Mouse (Mus musculus): ENCODE data around the gene Mettl21e. TPM values are rescaled to one million over a fixed set of nuclear protein-coding genes. Genes with fewer than 3 reads are reported as not detected.

Mettl21e gene
- polyA plus RNA-seq, 1 experiment from 2014 or later: 0.06 TPM

GRCm38 (mm10) chr1:44186396-44186795 lies 32.4 kb downstream of the Mettl21e start:
- no peaks in the 10 kb centered on the region for H3K9me3 ChIP-seq
- H3K4me2 ChIP-seq: no peak overlapping the region
- H3K27me3 ChIP-seq (replicated peaks): no peaks in the 10 kb centered on the region
- no peak overlapping the region for H3K27ac ChIP-seq
- H3K36me3 ChIP-seq: peaks cover 4% of the 10 kb centered on the region; the same call in 1 of the 2 replicates
- H3K9ac ChIP-seq: no peak overlapping the region
- no peak overlapping the region for H3K4me3 ChIP-seq (replicated peaks)
- no peaks in the 10 kb centered on the region for H3K4me1 ChIP-seq
- ATAC-seq (ENCODE audit: insufficient read depth, low FRiP score, low read depth): no peak

GRCm38 (mm10) chr1:44178086-44178485 lies 40.7 kb downstream of the Mettl21e start:
- no peak overlapping the region for H3K9ac ChIP-seq
- no peak overlapping the region for H3K4me3 ChIP-seq (replicated peaks)
- H3K27ac ChIP-seq: no peak overlapping the region
- no peaks in the 10 kb centered on the region for H3K9me3 ChIP-seq
- H3K36me3 ChIP-seq: peaks cover 15% of the 10 kb centered on the region; the same call in 1 of the 2 replicates
- no peaks in the 10 kb centered on the region for H3K27me3 ChIP-seq (replicated peaks)
- H3K4me1 ChIP-seq: no peaks in the 10 kb centered on the region
- 93% methylated on average over 5 of the region's 5 CpGs for WGBS
- no peak overlapping the region for H3K4me2 ChIP-seq
- no peak for ATAC-seq (ENCODE audit: insufficient read depth, low FRiP score, low read depth)

- no peaks in the 10 kb centered on the region for H3K27me3 ChIP-seq (replicated peaks)
- H3K36me3 ChIP-seq: peaks cover 25% of the 10 kb centered on the region; the same call in 1 of the 2 replicates
- H3K27ac ChIP-seq: no peak overlapping the region
- no peak for ATAC-seq (ENCODE audit: insufficient read depth, low FRiP score, low read depth)
- H3K4me3 ChIP-seq (replicated peaks): no peak overlapping the region
- WGBS: 87% methylated on average over 8 of the region's 8 CpGs
- H3K4me2 ChIP-seq: no peak overlapping the region
- H3K9ac ChIP-seq: no peak overlapping the region
- H3K9me3 ChIP-seq: no peaks in the 10 kb centered on the region
- no peaks in the 10 kb centered on the region for H3K4me1 ChIP-seq
Observed at GRCm38 (mm10) chr1:44173903-44174302, 44.9 kb downstream of the Mettl21e start.

- Histone ChIP-seq H3K27me3 (replicated peaks) (no peaks in the 10 kb centered on the region), H3K9me3 (no peaks in the 10 kb centered on the region), H3K9ac (no peak overlapping the region), H3K4me2 (no peak overlapping the region), H3K4me3 (replicated peaks) (no peak overlapping the region), H3K36me3 (peaks cover 27% of the 10 kb centered on the region), H3K4me1 (no peaks in the 10 kb centered on the region), H3K27ac (no peak overlapping the region)
- 95% methylated on average over 4 of the region's 4 CpGs for WGBS
- ATAC-seq (ENCODE audit: insufficient read depth, low FRiP score, low read depth): no peak
Observed at GRCm38 (mm10) chr1:44172656-44173055, 46.1 kb downstream of the Mettl21e start.

- no peaks in the 10 kb centered on the region for H3K27me3 ChIP-seq (replicated peaks)
- H3K4me2 ChIP-seq: no peak overlapping the region
- no peaks in the 10 kb centered on the region for H3K4me1 ChIP-seq
- peaks cover 40% of the 10 kb centered on the region for H3K36me3 ChIP-seq
- no peak overlapping the region for H3K27ac ChIP-seq
- no peak overlapping the region; the same call in 1 of the 2 replicates for H3K9ac ChIP-seq
- no peaks in the 10 kb centered on the region for H3K9me3 ChIP-seq
- no peak for ATAC-seq (ENCODE audit: insufficient read depth, low FRiP score, low read depth)
- WGBS: 96% methylated on average over 3 of the region's 3 CpGs
- H3K4me3 ChIP-seq (replicated peaks): no peak overlapping the region
Observed at GRCm38 (mm10) chr1:44167859-44168383, 50.8 kb downstream of the Mettl21e start.

GRCm38 (mm10) chr1:44162389-44162788 lies 56.4 kb downstream of the Mettl21e start:
- no peak overlapping the region for H3K9ac ChIP-seq
- H3K4me3 ChIP-seq (replicated peaks): no peak overlapping the region
- H3K4me2 ChIP-seq: no peak overlapping the region
- no peak for ATAC-seq (ENCODE audit: insufficient read depth, low FRiP score, low read depth)
- WGBS: 96% methylated on average over 5 of the region's 5 CpGs
- H3K27ac ChIP-seq: no peak overlapping the region
- H3K27me3 ChIP-seq (replicated peaks): no peaks in the 10 kb centered on the region
- H3K9me3 ChIP-seq: no peaks in the 10 kb centered on the region
- H3K4me1 ChIP-seq: no peaks in the 10 kb centered on the region
- H3K36me3 ChIP-seq: peaks cover 45% of the 10 kb centered on the region

GRCm38 (mm10) chr1:44161818-44162217 lies 56.9 kb downstream of the Mettl21e start:
- peaks cover 39% of the 10 kb centered on the region for H3K36me3 ChIP-seq
- H3K9me3 ChIP-seq: no peaks in the 10 kb centered on the region
- H3K27me3 ChIP-seq (replicated peaks): no peaks in the 10 kb centered on the region
- WGBS: 88% methylated on average over 6 of the region's 6 CpGs
- no peak overlapping the region for H3K4me2 ChIP-seq
- no peak overlapping the region for H3K4me3 ChIP-seq (replicated peaks)
- no peak overlapping the region for H3K9ac ChIP-seq
- H3K4me1 ChIP-seq: no peaks in the 10 kb centered on the region
- no peak for ATAC-seq (ENCODE audit: insufficient read depth, low FRiP score, low read depth)
- no peak overlapping the region for H3K27ac ChIP-seq

GRCm38 (mm10) chr1:44158317-44158716 lies 60.4 kb downstream of the Mettl21e start:
- peaks cover 28% of the 10 kb centered on the region; the same call in 1 of the 2 replicates for H3K36me3 ChIP-seq
- 89% methylated on average over 6 of the region's 6 CpGs for WGBS
- no peak overlapping the region for H3K4me3 ChIP-seq (replicated peaks)

GRCm38 (mm10) chr1:44155287-44155686 lies 63.5 kb downstream of the Mettl21e start:
- Histone ChIP-seq H3K9ac (no peak overlapping the region), H3K36me3 (peaks cover 15% of the 10 kb centered on the region; the same call in 1 of the 2 replicates)

More at GRCm38 (mm10) chr1:44158317-44158716, 60.4 kb downstream of the Mettl21e start:
- H3K27ac ChIP-seq: no peak overlapping the region
- no peaks in the 10 kb centered on the region for H3K4me1 ChIP-seq
- H3K27me3 ChIP-seq (replicated peaks): no peaks in the 10 kb centered on the region
- H3K9me3 ChIP-seq: no peaks in the 10 kb centered on the region
- no peak overlapping the region for H3K4me2 ChIP-seq
- H3K9ac ChIP-seq: no peak overlapping the region
- no peak for ATAC-seq (ENCODE audit: insufficient read depth, low FRiP score, low read depth)

More at GRCm38 (mm10) chr1:44155287-44155686, 63.5 kb downstream of the Mettl21e start:
- Histone ChIP-seq H3K9me3 (no peaks in the 10 kb centered on the region), H3K27ac (no peak overlapping the region), H3K4me3 (replicated peaks) (no peak overlapping the region), H3K4me2 (no peak overlapping the region), H3K27me3 (replicated peaks) (no peaks in the 10 kb centered on the region), H3K4me1 (no peaks in the 10 kb centered on the region)
- WGBS: 89% methylated on average over 4 of the region's 4 CpGs
- no peak for ATAC-seq (ENCODE audit: insufficient read depth, low FRiP score, low read depth)

Other genes starting within 250 kb of the Mettl21e start
- 0.30 and 0.46 TPM in 2 replicates for gene Mettl21c, start 198.9 kb downstream of the Mettl21e start, polyA plus RNA-seq (2015; fragmentation: Nextera tagmentation; extraction: Ambion mirVana)
- 0.08 and 0.10 TPM in 2 replicates for gene Gm8251, start 157.0 kb downstream of the Mettl21e start, polyA plus RNA-seq (2015; fragmentation: Nextera tagmentation; extraction: Ambion mirVana)
- gene Tex30, start 116.5 kb downstream of the Mettl21e start, polyA plus RNA-seq (2015; fragmentation: Nextera tagmentation; extraction: Ambion mirVana): 74.2 and 82.2 TPM in 2 replicates
- gene Kdelc1, start 100.2 kb downstream of the Mettl21e start, polyA plus RNA-seq (2015; fragmentation: Nextera tagmentation; extraction: Ambion mirVana): 51.6 and 53.1 TPM in 2 replicates
- 16.0 and 17.7 TPM in 2 replicates for gene Bivm, start 100.0 kb downstream of the Mettl21e start, polyA plus RNA-seq (2015; fragmentation: Nextera tagmentation; extraction: Ambion mirVana)
- 20.5 and 21.6 TPM in 2 replicates for gene Ercc5, start 71.2 kb downstream of the Mettl21e start, polyA plus RNA-seq (2015; fragmentation: Nextera tagmentation; extraction: Ambion mirVana)

All from stomach, embryonic 15.5 days (tissue).